Mouse (Mus musculus) monocyte, adult 2 months (primary cell): ENCODE results near the gene Msh2.

Experiments used
- DNase-seq, 2 experiments: peaks; one replicate each; pipeline ENCODE4 v3.0.0; 2022; ENCODE audit warnings: low spot score in 2 of 2, low read depth in 1 of 2

Gene Msh2

GRCm38 (mm10) chr17:87698996-87699765, 27.1 kb downstream of the Msh2 start:
- no peak for DNase-seq

- DNase-seq = no peak
Measured at GRCm38 (mm10) chr17:87700101-87700500, 28.0 kb downstream of the Msh2 start.

GRCm38 (mm10) chr17:87724727-87725126, 52.6 kb downstream of the Msh2 start:
- DNase-seq = no peak

GRCm38 (mm10) chr17:87726489-87727356, 54.6 kb downstream of the Msh2 start:
- DNase-seq = no peak

- no peak for DNase-seq
Measured at GRCm38 (mm10) chr17:87731962-87732361, 59.8 kb downstream of the Msh2 start.

- DNase-seq = no peak
Measured at GRCm38 (mm10) chr17:87734471-87734870, 62.3 kb downstream of the Msh2 start.

GRCm38 (mm10) chr17:87737144-87737543, 65.0 kb downstream of the Msh2 start:
- no peak for DNase-seq

GRCm38 (mm10) chr17:87739835-87740234, 67.7 kb downstream of the Msh2 start:
- no peak for DNase-seq

- DNase-seq = no peak
Measured at GRCm38 (mm10) chr17:87744985-87745925, 73.1 kb downstream of the Msh2 start.

- no peak for DNase-seq
Measured at GRCm38 (mm10) chr17:87745926-87746888, 74.1 kb downstream of the Msh2 start.

GRCm38 (mm10) chr17:87760315-87760714, 88.2 kb downstream of the Msh2 start:
- DNase-seq = no peak

GRCm38 (mm10) chr17:87763146-87763545, 91.0 kb downstream of the Msh2 start:
- DNase-seq = no peak

- no peak for DNase-seq
Measured at GRCm38 (mm10) chr17:87765031-87765430, 92.9 kb downstream of the Msh2 start.

GRCm38 (mm10) chr17:87766888-87767287, 94.8 kb downstream of the Msh2 start:
- DNase-seq = no peak

- no peak for DNase-seq
Measured at GRCm38 (mm10) chr17:87770766-87771165, 98.6 kb downstream of the Msh2 start.

GRCm38 (mm10) chr17:87773175-87773574, 101.0 kb downstream of the Msh2 start:
- no peak for DNase-seq
